Mouse (Mus musculus) MEL (cell line): Measurements from ENCODE around the gene Tigit. TPM values are rescaled to one million over a fixed set of nuclear protein-coding genes. Genes with fewer than 3 reads are reported as not detected.

Source experiments
- DNase-seq: peaks from one replicate; pipeline ENCODE4 v3.0.0; 2011; ENCODE audit warnings: low read depth, low spot score
- H3K27ac ChIP-seq: 2 replicates; pipeline ENCODE4 v1.5.1; 2012; ENCODE audit warnings: low read depth, mild to moderate bottlenecking, control low read depth, low read length, moderate library complexity; ENCODE audit not compliant: control insufficient read depth
- H3K27me3 ChIP-seq, 2 experiments: fragments of 150-350 bp in 1 of 2; sonication (generic) in 1 of 2; 2 replicates each; pipeline ENCODE4 v1.6.1; 2012; ENCODE audit warnings: low read length in 2 of 2, mild to moderate bottlenecking in 2 of 2, improper control_type of control experiment in 1 of 2, moderate library complexity in 1 of 2; ENCODE audit not compliant: insufficient read depth in 2 of 2, control insufficient read depth in 1 of 2
- H3K36me3 ChIP-seq, 2 experiments: 2 replicates each; pipeline ENCODE4 v1.6.1; 2012 to 2014; ENCODE audit warnings: low read length in 2 of 2, improper control_type of control experiment in 1 of 2, inconsistent platforms in 1 of 2, mild to moderate bottlenecking in 1 of 2; ENCODE audit not compliant: insufficient read depth in 2 of 2, control insufficient read depth in 1 of 2
- H3K4me1 ChIP-seq, 2 experiments: fragments of 150-350 bp in 1 of 2; sonication (generic) in 1 of 2; 2 replicates each; pipeline ENCODE4 v1.6.1; 2012; ENCODE audit warnings: low read length in 2 of 2, improper control_type of control experiment in 1 of 2, mild to moderate bottlenecking in 1 of 2; ENCODE audit not compliant: insufficient read depth in 2 of 2, control insufficient read depth in 1 of 2
- H3K4me3 ChIP-seq, 2 experiments: fragments of 150-350 bp in 1 of 2; sonication (generic) in 1 of 2; 2 replicates each; pipeline ENCODE4 v1.5.1; 2012; ENCODE audit warnings: low read depth in 2 of 2, low read length in 2 of 2, mild to moderate bottlenecking in 2 of 2, moderate library complexity in 2 of 2, control low read depth in 1 of 2, improper control_type of control experiment in 1 of 2; ENCODE audit not compliant: control insufficient read depth in 1 of 2, insufficient read depth in 1 of 2
- H3K79me2 ChIP-seq: 2 replicates; pipeline ENCODE4 v1.6.1; 2012; ENCODE audit warnings: mild to moderate bottlenecking, low read length, moderate library complexity; ENCODE audit not compliant: control insufficient read depth, poor library complexity, insufficient read depth
- H3K9ac ChIP-seq: 2 replicates; pipeline ENCODE4 v1.6.1; 2012; ENCODE audit warnings: low read depth, mild to moderate bottlenecking, control low read depth, low read length, moderate library complexity; ENCODE audit not compliant: control insufficient read depth, poor library complexity, severe bottlenecking
- H3K9me3 ChIP-seq: fragments of 150-350 bp; sonication (generic); replicated peaks from 2 replicates; pipeline ENCODE4 v1.6.1; 2012; ENCODE audit warnings: mild to moderate bottlenecking, low read length, improper control_type of control experiment, moderate library complexity; ENCODE audit not compliant: insufficient read depth
- BHLHE40 ChIP-seq: IDR thresholded peaks from 2 replicates; pipeline ENCODE4 v1.6.1; 2012; ENCODE audit warnings: low read depth, mild to moderate bottlenecking, inconsistent platforms, low read length, improper control_type of control experiment, borderline replicate concordance
- CHD1 ChIP-seq: IDR thresholded peaks from 2 replicates; pipeline ENCODE4 v1.6.1; 2012; ENCODE audit warnings: low read depth, mild to moderate bottlenecking, inconsistent platforms, low read length, improper control_type of control experiment
- CHD2 ChIP-seq: IDR thresholded peaks from 2 replicates; pipeline ENCODE4 v1.6.1; 2011; ENCODE audit warnings: low read length, improper control_type of control experiment
- CTCF ChIP-seq, 3 experiments: IDR thresholded peaks in 2 of 3; conservative IDR thresholded peaks in 1 of 3; 2 replicates each; pipeline ENCODE4 v1.5.1; 2011 to 2012; ENCODE audit warnings: low read length in 3 of 3, low read depth in 2 of 3, mild to moderate bottlenecking in 2 of 3, improper control_type of control experiment in 1 of 3, inconsistent platforms in 1 of 3, mixed read lengths in 1 of 3, moderate library complexity in 1 of 3; ENCODE audit not compliant: control insufficient read depth in 1 of 3, insufficient read depth in 1 of 3, poor library complexity in 1 of 3, severe bottlenecking in 1 of 3
- E2F4 ChIP-seq: IDR thresholded peaks from 2 replicates; pipeline ENCODE4 v1.6.1; 2011; ENCODE audit warnings: low read depth, low read length, improper control_type of control experiment, borderline replicate concordance
- ELF1 ChIP-seq: IDR thresholded peaks from 2 replicates; pipeline ENCODE4 v1.6.1; 2014; ENCODE audit warnings: low read depth, mild to moderate bottlenecking, inconsistent platforms, low read length, improper control_type of control experiment, moderate library complexity
- EP300 ChIP-seq, 2 experiments: IDR thresholded peaks; 2 replicates each; pipeline ENCODE4 v1.6.1; 2011; ENCODE audit warnings: improper control_type of control experiment in 2 of 2, low read length in 2 of 2, low read depth in 1 of 2, mild to moderate bottlenecking in 1 of 2
- ETS1 ChIP-seq: IDR thresholded peaks from 2 replicates; pipeline ENCODE4 v1.6.1; 2012; ENCODE audit warnings: low read depth, mild to moderate bottlenecking, inconsistent platforms, low read length, improper control_type of control experiment, moderate library complexity
- GATA1 ChIP-seq: IDR thresholded peaks from 2 replicates; pipeline ENCODE4 v1.6.1; 2011; ENCODE audit warnings: low read depth, low read length, improper control_type of control experiment
- HCFC1 ChIP-seq: IDR thresholded peaks from 2 replicates; pipeline ENCODE4 v1.6.1; 2012; ENCODE audit warnings: low read depth, mild to moderate bottlenecking, inconsistent platforms, low read length, improper control_type of control experiment, moderate library complexity
- JUND ChIP-seq: IDR thresholded peaks from 2 replicates; pipeline ENCODE4 v1.6.1; 2011; ENCODE audit warnings: low read depth, mild to moderate bottlenecking, improper control_type of control experiment, low read length
- KAT2A ChIP-seq: conservative IDR thresholded peaks from 2 replicates; pipeline ENCODE4 v1.6.1; 2012; ENCODE audit warnings: low read depth, low read length, improper control_type of control experiment, inconsistent platforms
- MAFK ChIP-seq: IDR thresholded peaks from 2 replicates; pipeline ENCODE4 v1.6.1; 2011; ENCODE audit warnings: low read depth, mild to moderate bottlenecking, low read length, improper control_type of control experiment, borderline replicate concordance
- MAX ChIP-seq: IDR thresholded peaks from 2 replicates; pipeline ENCODE4 v1.6.1; 2011; ENCODE audit warnings: low read length, improper control_type of control experiment
- MAZ ChIP-seq: IDR thresholded peaks from 2 replicates; pipeline ENCODE4 v1.6.1; 2012; ENCODE audit warnings: low read depth, mild to moderate bottlenecking, inconsistent platforms, low read length, improper control_type of control experiment
- MEF2A ChIP-seq: IDR thresholded peaks from 2 replicates; pipeline ENCODE4 v1.6.1; 2014; ENCODE audit warnings: low read depth, mild to moderate bottlenecking, inconsistent platforms, low read length, improper control_type of control experiment; ENCODE audit not compliant: poor library complexity, insufficient replicate concordance, severe bottlenecking; ENCODE audit errors: extremely low read depth
- MXI1 ChIP-seq: IDR thresholded peaks from 2 replicates; pipeline ENCODE4 v1.6.1; 2011; ENCODE audit warnings: mild to moderate bottlenecking, low read depth, low read length, improper control_type of control experiment
- MYB ChIP-seq: IDR thresholded peaks from 2 replicates; pipeline ENCODE4 v1.6.1; 2011; ENCODE audit warnings: mild to moderate bottlenecking, low read depth, low read length, improper control_type of control experiment
- MYC ChIP-seq: IDR thresholded peaks from 2 replicates; pipeline ENCODE4 v1.6.1; 2011; ENCODE audit warnings: low read depth, mild to moderate bottlenecking, low read length, improper control_type of control experiment, moderate library complexity
- NELFE ChIP-seq: IDR thresholded peaks from 2 replicates; pipeline ENCODE4 v1.6.1; 2011; ENCODE audit warnings: low read depth, low read length, improper control_type of control experiment
- NRF1 ChIP-seq: IDR thresholded peaks from 2 replicates; pipeline ENCODE4 v1.6.1; 2014; ENCODE audit warnings: low read depth, mild to moderate bottlenecking, inconsistent platforms, low read length, improper control_type of control experiment, moderate library complexity; ENCODE audit not compliant: poor library complexity, insufficient read depth, severe bottlenecking
- POLR2A ChIP-seq, 2 experiments: IDR thresholded peaks; 2 replicates each; pipeline ENCODE4 v1.6.1; 2011 to 2012; ENCODE audit warnings: low read length in 2 of 2, mild to moderate bottlenecking in 2 of 2, control low read depth in 1 of 2, improper control_type of control experiment in 1 of 2, low read depth in 1 of 2, moderate library complexity in 1 of 2; ENCODE audit not compliant: control insufficient read depth in 1 of 2, insufficient read depth in 1 of 2, poor library complexity in 1 of 2
- POLR2AphosphoS2 ChIP-seq: IDR thresholded peaks from 2 replicates; pipeline ENCODE4 v1.6.1; 2011; ENCODE audit warnings: low read length, improper control_type of control experiment
- RAD21 ChIP-seq: IDR thresholded peaks from 2 replicates; pipeline ENCODE4 v1.6.1; 2011; ENCODE audit warnings: mild to moderate bottlenecking, low read depth, low read length, improper control_type of control experiment
- SIN3A ChIP-seq: IDR thresholded peaks from 2 replicates; pipeline ENCODE4 v1.6.1; 2012; ENCODE audit warnings: low read length, improper control_type of control experiment, inconsistent platforms
- SMC3 ChIP-seq: IDR thresholded peaks from 2 replicates; pipeline ENCODE4 v1.6.1; 2011; ENCODE audit warnings: low read depth, low read length, improper control_type of control experiment
- TAL1 ChIP-seq: IDR thresholded peaks from 2 replicates; pipeline ENCODE4 v1.6.1; 2012; ENCODE audit warnings: mild to moderate bottlenecking, inconsistent platforms, low read length, moderate library complexity, mixed read lengths
- TBP ChIP-seq: IDR thresholded peaks from 2 replicates; pipeline ENCODE4 v1.8.0; 2011; ENCODE audit warnings: low read depth, low read length, improper control_type of control experiment
- TCF12 ChIP-seq: IDR thresholded peaks from 2 replicates; pipeline ENCODE4 v1.6.1; 2014; ENCODE audit warnings: low read depth, mild to moderate bottlenecking, inconsistent platforms, low read length, improper control_type of control experiment, moderate library complexity
- UBTF ChIP-seq: IDR thresholded peaks from 2 replicates; pipeline ENCODE4 v1.6.1; 2012; ENCODE audit warnings: low read depth, mild to moderate bottlenecking, inconsistent platforms, low read length, improper control_type of control experiment, moderate library complexity, borderline replicate concordance; ENCODE audit not compliant: insufficient read depth
- USF1 ChIP-seq: IDR thresholded peaks from 2 replicates; pipeline ENCODE4 v1.6.1; 2014; ENCODE audit warnings: low read depth, mild to moderate bottlenecking, inconsistent platforms, low read length, improper control_type of control experiment, moderate library complexity
- USF2 ChIP-seq, 2 experiments: IDR thresholded peaks; 2 replicates each; pipeline ENCODE4 v1.6.1; 2011 to 2012; ENCODE audit warnings: improper control_type of control experiment in 2 of 2, low read length in 2 of 2, borderline replicate concordance in 1 of 2, inconsistent platforms in 1 of 2, low read depth in 1 of 2, mild to moderate bottlenecking in 1 of 2; ENCODE audit not compliant: insufficient read depth in 1 of 2
- ZC3H11A ChIP-seq: IDR thresholded peaks from 2 replicates; pipeline ENCODE4 v1.6.1; 2012; ENCODE audit warnings: low read depth, mild to moderate bottlenecking, inconsistent platforms, low read length, improper control_type of control experiment
- ZKSCAN1 ChIP-seq: IDR thresholded peaks from 2 replicates; pipeline ENCODE4 v1.6.1; 2012; ENCODE audit warnings: low read depth, mild to moderate bottlenecking, inconsistent platforms, low read length, improper control_type of control experiment, moderate library complexity
- ZMIZ1 ChIP-seq: IDR thresholded peaks from 2 replicates; pipeline ENCODE4 v1.6.1; 2012; ENCODE audit warnings: low read depth, mild to moderate bottlenecking, inconsistent platforms, low read length, improper control_type of control experiment, moderate library complexity
- ZNF384 ChIP-seq: IDR thresholded peaks from 2 replicates; pipeline ENCODE4 v1.6.1; 2012; ENCODE audit warnings: low read depth, mild to moderate bottlenecking, inconsistent platforms, low read length, improper control_type of control experiment
- polyA plus RNA-seq, 2 experiments: library from polyadenylated mRNA; stranded (reverse) in 1 of 2; unstranded in 1 of 2; fragments of >175 nt in 1 of 2; fragments of >200 nt in 1 of 2; gene quantifications; 2 replicates each; pipeline versions ENCODE4 v1.2.1 to v1.2.4; 2012; ENCODE audit warnings: low replicate concordance in 2 of 2, low read depth in 1 of 2; ENCODE audit not compliant: insufficient read length in 2 of 2, insufficient read depth in 1 of 2, missing spikeins in 1 of 2
- total RNA-seq: library from RNA; depleted of rRNA; stranded (reverse); fragments of 300-350 nt; gene quantifications from 2 replicates; pipeline ENCODE4 v1.2.3, GENCODE M21; 2012

The Tigit gene
- total and polyA plus RNA-seq, 3 experiments: 0.39 to 7.5 TPM; not detected in 1

DNA sequence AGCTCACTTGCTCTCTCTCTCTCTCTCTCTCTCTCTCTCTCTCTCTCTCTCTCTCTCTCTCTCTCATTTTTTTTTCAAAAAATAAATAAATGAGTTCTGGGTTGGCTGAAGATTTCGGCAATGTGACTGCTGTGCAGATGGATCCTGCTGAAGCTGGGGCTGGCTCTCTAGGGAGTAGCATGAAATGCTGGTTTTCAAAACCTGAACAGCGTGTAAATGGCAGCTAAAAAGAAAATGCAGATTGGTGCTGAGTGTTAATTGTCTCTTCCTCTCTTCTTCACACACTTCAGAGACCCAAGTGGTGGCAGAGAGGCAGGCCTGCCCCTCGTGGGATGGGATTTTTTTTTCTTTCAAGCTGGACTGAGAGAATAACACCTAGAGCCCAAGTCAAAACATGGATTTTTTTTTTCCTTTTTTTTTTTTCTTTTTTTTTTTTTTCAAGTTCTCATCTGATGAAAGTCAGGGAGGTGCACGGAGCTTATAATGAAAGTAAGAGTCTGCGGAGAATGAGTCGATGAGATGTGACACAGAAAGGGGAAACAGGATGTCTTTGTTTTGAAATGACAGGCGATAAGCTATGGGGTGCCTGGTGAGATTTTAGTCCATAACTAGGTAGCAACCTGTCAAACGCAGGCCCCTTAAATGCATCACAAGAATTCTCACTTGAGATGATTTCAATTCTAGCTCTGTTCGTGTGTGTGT, 45.6 kb upstream of the Tigit start:
- Histone ChIP-seq H3K9ac (peak overlapping the region; percentile 66), H3K4me3 (peak overlapping the region; percentile 68 to 83), H3K79me2 (no peaks in the 10 kb centered on the region), H3K4me1 (peaks cover 3 to 25% of the 10 kb centered on the region in 2 experiments; a peak in 3 of 4 replicates), H3K27ac (peak overlapping the region; percentile 65), H3K36me3 (peaks cover 0 to 4% of the 10 kb centered on the region in 2 experiments; a peak in 2 of 4 replicates), H3K9me3 (no peaks in the 10 kb centered on the region), H3K27me3 (no peaks in the 10 kb centered on the region)
- DNase-seq: peak; percentile 84
- TF ChIP-seq ZNF384 (peak; percentile 89), SIN3A (peak; percentile 39), ETS1 (peak; percentile 63), ZMIZ1 (no peak), USF2 (IDR thresholded peaks at IDR 0.05; ENCODE audit: borderline replicate concordance in 1 of 2, insufficient read depth in 1 of 2, low read depth in 1 of 2, low read length in 2 of 2) (no peak), JUND (peak; percentile 90; the same call in 1 of the 2 replicates), ZC3H11A (no peak), CTCF (IDR thresholded peaks at IDR 0.05 in 2 of 3, conservative IDR thresholded peaks at IDR 0.05 in 1 of 3; ENCODE audit: control insufficient read depth in 1 of 3, insufficient read depth in 1 of 3, low read depth in 2 of 3, low read length in 3 of 3, poor library complexity in 1 of 3, severe bottlenecking in 1 of 3) (no peak), NRF1 (no peak), MAX (peak; percentile 15; the same call in 1 of the 2 replicates), MAFK (no peak), TAL1 (no peak), CHD1 (no peak; the same call in 1 of the 2 replicates), USF1 (no peak), MAZ (no peak), HCFC1 (no peak; the same call in 1 of the 2 replicates), E2F4 (no peak), MYC (peak; percentile 61; the same call in 1 of the 2 replicates), TBP (no peak), ZKSCAN1 (no peak), MYB (no peak), TCF12 (no peak), POLR2A (IDR thresholded peaks at IDR 0.05; ENCODE audit: control insufficient read depth in 1 of 2, insufficient read depth in 1 of 2, low read depth in 1 of 2, low read length in 2 of 2, poor library complexity in 1 of 2) (no peak), POLR2AphosphoS2 (no peak), SMC3 (no peak), MEF2A (no peak), KAT2A (no peak), EP300 (IDR thresholded peaks at IDR 0.05; ENCODE audit: low read depth in 1 of 2, low read length in 2 of 2) (0 out of 4 replicates have a peak, but pooled peaks have one; percentile 32 to 37), RAD21 (no peak), NELFE (no peak), BHLHE40 (no peak), MXI1 (peak; percentile 52; the same call in 1 of the 2 replicates), ELF1 (no peak), CHD2 (no peak), GATA1 (peak; percentile 64), UBTF (no peak)
